Mouse (Mus musculus) CH12.LX (cell line): ENCODE results near the gene Adipor2.

ENCODE experiments used
- CHD2 ChIP-seq: IDR thresholded peaks from 2 replicates; pipeline ENCODE4 v1.6.1; 2011; ENCODE audit warnings: low read length, improper control_type of control experiment
- CTCF ChIP-seq, 2 experiments: IDR thresholded peaks in 1 of 2; conservative IDR thresholded peaks in 1 of 2; 2 replicates each; pipeline ENCODE4 v1.5.1; 2011 to 2012; ENCODE audit warnings: low read depth in 2 of 2, low read length in 2 of 2, improper control_type of control experiment in 1 of 2, inconsistent platforms in 1 of 2, mild to moderate bottlenecking in 1 of 2, moderate library complexity in 1 of 2
- EP300 ChIP-seq: IDR thresholded peaks from 2 replicates; pipeline ENCODE4 v1.6.1; 2011; ENCODE audit warnings: low read length, improper control_type of control experiment
- GABPA ChIP-seq: IDR thresholded peaks from 2 replicates; pipeline ENCODE4 v1.6.1; 2012; ENCODE audit warnings: low read depth, low read length, improper control_type of control experiment, inconsistent platforms; ENCODE audit not compliant: insufficient replicate concordance
- MAZ ChIP-seq: IDR thresholded peaks from 2 replicates; pipeline ENCODE4 v1.6.1; 2012; ENCODE audit warnings: low read depth, mild to moderate bottlenecking, inconsistent platforms, low read length, improper control_type of control experiment, moderate library complexity
- NELFE ChIP-seq: IDR thresholded peaks from 2 replicates; pipeline ENCODE4 v1.6.1; 2011; ENCODE audit warnings: low read depth, low read length, improper control_type of control experiment
- POLR2A ChIP-seq: IDR thresholded peaks from 2 replicates; pipeline ENCODE4 v1.6.1; 2011; ENCODE audit warnings: low read depth, mild to moderate bottlenecking, improper control_type of control experiment, low read length
- TCF12 ChIP-seq: IDR thresholded peaks from 2 replicates; pipeline ENCODE4 v1.6.1; 2014; ENCODE audit warnings: low read depth, mild to moderate bottlenecking, inconsistent platforms, low read length, improper control_type of control experiment
- USF1 ChIP-seq: IDR thresholded peaks from 2 replicates; pipeline ENCODE4 v1.6.1; 2014; ENCODE audit warnings: low read depth, mild to moderate bottlenecking, inconsistent platforms, low read length, improper control_type of control experiment

GRCm38 (mm10) chr6:119329215-119329714, 88.2 kb downstream of the Adipor2 start:
- no peak for TF ChIP-seq NELFE
- TF ChIP-seq EP300, result no peak
- no peak for TF ChIP-seq MAZ
- no peak for TF ChIP-seq CTCF (conservative IDR thresholded peaks at IDR 0.05 in 1 of 2, IDR thresholded peaks at IDR 0.05 in 1 of 2; ENCODE audit: low read depth in 2 of 2, low read length in 2 of 2)
- no peak for TF ChIP-seq USF1
- no peak for TF ChIP-seq TCF12
- no peak for TF ChIP-seq POLR2A
- no peak for TF ChIP-seq GABPA
- no peak for TF ChIP-seq CHD2
